Mouse (Mus musculus): Measurements from ENCODE around the gene Smyd3.

The Smyd3 gene

GRCm38 (mm10) chr1:178924492-178925183 lies 593.2 kb downstream of the Smyd3 start:
- no peak for DNase-seq

GRCm38 (mm10) chr1:178917194-178917902 lies 600.5 kb downstream of the Smyd3 start:
- peak; percentile 41 to 75 for DNase-seq

GRCm38 (mm10) chr1:178915056-178915455 lies 602.8 kb downstream of the Smyd3 start:
- DNase-seq = peak in 1 of 2 experiments; percentile 16

GRCm38 (mm10) chr1:178912936-178913716 lies 604.7 kb downstream of the Smyd3 start:
- peak in 1 of 2 experiments; percentile 12 for DNase-seq

GRCm38 (mm10) chr1:178910951-178911350 lies 606.9 kb downstream of the Smyd3 start:
- DNase-seq = no peak

Measured in lung, postnatal 4 days (tissue).